In genomic region chr1:120644755-120645154, GRCm38 (mm10) we compare ENCODE assay signal across 15 mouse cellular contexts. TPM values are rescaled to one million over a fixed set of nuclear protein-coding genes. Genes with fewer than 3 reads are reported as not detected.
A peak's percentile ranks its signal among the peaks of the same experiment; 100 is the strongest.
DNase-seq lines count a peak whose midpoint lies in the region; ATAC-seq and TF ChIP-seq lines count a peak whose summit lies in the region.
"Had no signal": no experiment of that assay in that cellular context is flagged by ENCODE, and none has a peak within 500 bp of the region (broad histone marks: within the 10 kb centered on the region; RNA-seq: fewer than 3 reads in every experiment).

No protein-coding gene starts in this region.

- no peaks in the 10 kb centered on the region for H3K4me1 ChIP-seq in embryonic facial prominence, embryonic 11.5 days (ENCODE audit: control insufficient read depth, insufficient read depth, low read length)
- peaks cover 19% of the 10 kb centered on the region for H3K4me1 ChIP-seq in embryonic facial prominence, embryonic 10.5 days
- peaks cover 53% of the 10 kb centered on the region for H3K4me1 ChIP-seq in E14TG2a.4 (replicated peaks; ENCODE audit: low read depth, low read length)
- peaks cover 19% of the 10 kb centered on the region for H3K4me1 ChIP-seq in midbrain, embryonic 12.5 days

- no peak for DNase-seq in embryonic facial prominence, embryonic 11.5 days (ENCODE audit: low spot score)
- DNase-seq in embryonic facial prominence, embryonic 10.5 days (ENCODE audit: low spot score) = no peak
- peak; percentile 58 for DNase-seq in gastrocnemius, postnatal 25 days
- no peak for DNase-seq in left cerebral cortex, adult 9 months (ENCODE audit: low spot score in 2 of 2)
- DNase-seq in heart, adult 8-10 months (ENCODE audit: low spot score) = no peak
- DNase-seq in urinary bladder, postnatal 10 days (ENCODE audit: low spot score) = no peak
- DNase-seq: adrenal gland, postnatal 25 days had no signal

- no peak overlapping the region for H3K27ac ChIP-seq in embryonic facial prominence, embryonic 11.5 days (replicated peaks; ENCODE audit: low read depth, low read length)
- no peak overlapping the region for H3K27ac ChIP-seq in embryonic facial prominence, embryonic 10.5 days (replicated peaks)
- H3K27ac ChIP-seq in midbrain, embryonic 12.5 days (replicated peaks) = peak overlapping the region; percentile 67
- H3K27ac ChIP-seq: heart, embryonic 15.5 days had no signal

- no peak overlapping the region for H3K4me2 ChIP-seq in embryonic facial prominence, embryonic 11.5 days (ENCODE audit: low read depth, low read length)
- H3K4me2 ChIP-seq in midbrain, embryonic 12.5 days (replicated peaks) = peak overlapping the region; percentile 45
- H3K4me2 ChIP-seq: heart, embryonic 15.5 days had no signal

- H3K9me3 ChIP-seq in embryonic facial prominence, embryonic 11.5 days (replicated peaks; ENCODE audit: control insufficient read depth, low read length) = no peaks in the 10 kb centered on the region
- H3K9me3 ChIP-seq in embryonic facial prominence, embryonic 10.5 days = no peaks in the 10 kb centered on the region
- peaks cover 20% of the 10 kb centered on the region for H3K9me3 ChIP-seq in E14TG2a.4 (ENCODE audit: low read length)
- H3K9me3 ChIP-seq in midbrain, embryonic 12.5 days = no peaks in the 10 kb centered on the region
- H3K9me3 ChIP-seq: heart, embryonic 15.5 days had no signal

- H3K4me3 ChIP-seq in embryonic facial prominence, embryonic 11.5 days (ENCODE audit: low read depth, low read length) = no peak overlapping the region
- H3K4me3 ChIP-seq in embryonic facial prominence, embryonic 10.5 days = no peak overlapping the region
- H3K4me3 ChIP-seq in E14TG2a.4 (replicated peaks; ENCODE audit: low read length) = peak overlapping the region; percentile 54
- H3K4me3 ChIP-seq in midbrain, embryonic 12.5 days = no peak overlapping the region
- H3K4me3 ChIP-seq: erythroblast, embryonic 14.5 days; heart, embryonic 15.5 days had no signal

- 57% methylated on average over 1 of the region's 1 CpGs for WGBS in embryonic facial prominence, embryonic 11.5 days
- WGBS in embryonic facial prominence, embryonic 10.5 days = 51% methylated on average over 1 of the region's 1 CpGs
- 19% methylated on average over 1 of the region's 1 CpGs for WGBS in midbrain, embryonic 12.5 days

- H3K36me3 ChIP-seq in embryonic facial prominence, embryonic 11.5 days (replicated peaks; ENCODE audit: control insufficient read depth, insufficient read depth, low read depth, low read length) = no peaks in the 10 kb centered on the region
- H3K36me3 ChIP-seq in embryonic facial prominence, embryonic 10.5 days (replicated peaks) = no peaks in the 10 kb centered on the region
- H3K36me3 ChIP-seq in E14TG2a.4 (ENCODE audit: insufficient read depth, low read length) = no peaks in the 10 kb centered on the region
- H3K36me3 ChIP-seq in midbrain, embryonic 12.5 days = no peaks in the 10 kb centered on the region
- H3K36me3 ChIP-seq: heart, embryonic 15.5 days had no signal

- TF ChIP-seq CTCF in E14TG2a.4 (conservative IDR thresholded peaks at IDR 0.05; ENCODE audit: low read length) = no peak

- no peaks in the 10 kb centered on the region for H3K27me3 ChIP-seq in embryonic facial prominence, embryonic 11.5 days (ENCODE audit: control insufficient read depth, insufficient read depth, low read length)
- H3K27me3 ChIP-seq in embryonic facial prominence, embryonic 10.5 days (replicated peaks; ENCODE audit: low read depth, poor library complexity, severe bottlenecking) = peaks cover 53% of the 10 kb centered on the region
- no peaks in the 10 kb centered on the region for H3K27me3 ChIP-seq in E14TG2a.4 (ENCODE audit: insufficient read depth, low read length)
- H3K27me3 ChIP-seq in midbrain, embryonic 12.5 days = peaks cover 31% of the 10 kb centered on the region

- H3K9ac ChIP-seq in embryonic facial prominence, embryonic 11.5 days (replicated peaks; ENCODE audit: low read length) = no peak overlapping the region
- H3K9ac ChIP-seq in midbrain, embryonic 12.5 days (replicated peaks) = no peak overlapping the region
- H3K9ac ChIP-seq: heart, embryonic 15.5 days had no signal

- 0 out of 2 replicates have a peak, but pooled peaks have one; percentile 27 for ATAC-seq in embryonic facial prominence, embryonic 11.5 days (replicated peaks; ENCODE audit: insufficient number of reproducible peaks, low FRiP score, low TSS enrichment, low read depth)
- 0 out of 2 replicates have a peak, but pooled peaks have one; percentile 7 for ATAC-seq in midbrain, embryonic 12.5 days (ENCODE audit: low FRiP score, low read depth)
- ATAC-seq: inflammation-experienced regulatory T-cells, adult 6 months had no signal

RNA-seq across cellular contexts. Expression of gene En1, which starts 42.5 kb away (rescaled TPM):
- 1.0 and 1.4 TPM in 2 replicates for polyA plus RNA-seq in embryonic facial prominence, embryonic 11.5 days (2014; fragmentation: Nextera tagmentation; extraction: Ambion mirVana)
- 0.30 and 0.47 TPM in 2 replicates for polyA plus RNA-seq in embryonic facial prominence, embryonic 10.5 days (2016; fragmentation: Nextera tagmentation; extraction: Ambion mirVana)
- 1 to 10 TPM in 1 of 2 experiments, under 1 TPM in 1; 0.43 to 6.9 TPM for total RNA-seq in gastrocnemius, postnatal 25 days (2021)
- 7.3 and 10.3 TPM in 2 replicates for polyA plus RNA-seq in midbrain, embryonic 12.5 days (2016; fragmentation: Nextera tagmentation; extraction: Ambion mirVana)
- not detected for total RNA-seq in heart, adult 8-10 months (2022)
- total RNA-seq: adrenal gland, postnatal 25 days; common myeloid progenitor, adult 5-6 weeks; left cerebral cortex, adult 18-20 months had no signal
- polyA plus RNA-seq: erythroblast, embryonic 14.5 days; heart, embryonic 15.5 days; inflammation-experienced regulatory T-cells, adult 6 months; large intestine, adult 2 months had no signal
